Mouse (Mus musculus) small intestine, adult 2 months (tissue): ENCODE measurements around the gene Sipa1l1.

Experiments used
- CTCF ChIP-seq: fragments of 200-500 bp; IDR thresholded peaks from 2 replicates; pipeline ENCODE4 v1.5.1; 2012; ENCODE audit warnings: low read depth, mild to moderate bottlenecking, control low read depth, inconsistent platforms, low read length, moderate library complexity, mixed read lengths; ENCODE audit not compliant: insufficient replicate concordance, insufficient read length; ENCODE audit errors: extremely low read depth
- POLR2A ChIP-seq: fragments of 200-500 bp; IDR thresholded peaks from 2 replicates; pipeline ENCODE4 v1.6.1; 2012; ENCODE audit warnings: low read depth, mild to moderate bottlenecking, control low read depth, inconsistent platforms, low read length, moderate library complexity

- TF ChIP-seq POLR2A (no peak), CTCF (no peak)
These were observed 264.2 kb downstream of the Sipa1l1 start for GRCm38 (mm10) chr12:82433311-82433710.
